Mouse (Mus musculus) embryonic fibroblast, embryonic 13.5 days (primary cell): ENCODE results near the gene Cnot6.

Source experiments
- CTCF ChIP-seq: IDR thresholded peaks from 2 replicates; pipeline ENCODE4 v1.5.1; 2011; ENCODE audit warnings: mild to moderate bottlenecking, control low read depth, low read length, moderate library complexity, borderline replicate concordance; ENCODE audit not compliant: insufficient read depth
- POLR2A ChIP-seq: IDR thresholded peaks from 2 replicates; pipeline ENCODE4 v1.6.1; 2011; ENCODE audit warnings: low read depth, mild to moderate bottlenecking, control low read depth, low read length, moderate library complexity

GRCm38 (mm10) chr11:49739776-49740175 is 27.3 kb upstream of the Cnot6 start:
- TF ChIP-seq CTCF (no peak), POLR2A (no peak)
